Mouse (Mus musculus): ENCODE results near the gene Cd7. TPM values are rescaled to one million over a fixed set of nuclear protein-coding genes. Genes with fewer than 3 reads are reported as not detected.

Gene Cd7
- polyA plus RNA-seq, 1 experiment = 0.08 TPM

DNA sequence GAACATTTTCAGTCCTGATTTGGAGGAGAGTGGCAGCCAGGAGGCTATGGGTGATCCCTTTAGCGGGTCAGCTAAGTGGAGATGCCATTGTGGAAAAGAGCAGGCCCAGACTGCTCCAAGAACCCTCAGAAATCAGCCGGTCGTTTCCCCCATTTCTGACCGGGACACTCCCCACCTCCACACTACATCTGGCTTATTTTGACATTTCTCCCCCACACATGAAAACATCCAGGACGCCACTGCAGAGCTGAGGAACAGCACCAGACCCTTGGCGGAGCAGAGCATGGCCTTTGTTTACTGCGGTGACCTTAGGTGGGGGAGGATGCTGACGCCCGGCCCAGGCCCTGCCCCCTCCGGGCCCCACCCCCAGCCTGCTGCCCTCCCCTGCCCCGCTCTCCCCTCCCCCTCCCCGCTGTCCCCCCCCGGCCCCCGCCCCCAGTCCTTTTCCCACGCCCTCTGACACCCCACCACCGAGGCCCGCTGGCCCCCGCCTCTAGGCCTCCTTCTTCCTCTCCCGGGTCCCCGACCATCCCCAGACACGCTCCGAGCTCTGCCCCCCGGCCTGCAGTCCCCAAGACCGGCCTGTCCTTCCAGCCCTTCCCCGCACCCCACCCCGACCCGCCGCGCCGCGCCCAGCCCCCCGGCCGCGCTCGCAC, 49.0 kb downstream of the Cd7 start:
- no peak for TF ChIP-seq POLR2A (IDR thresholded peaks at IDR 0.05; ENCODE audit: borderline replicate concordance, extremely low read depth, insufficient read depth, insufficient read length, poor library complexity, severe bottlenecking)
- TF ChIP-seq CTCF (IDR thresholded peaks at IDR 0.05; ENCODE audit: borderline replicate concordance, extremely low read depth, insufficient read depth, insufficient read length) = no peak
- DNase-seq (ENCODE audit: low read depth) = peak; percentile 42

- DNase-seq (ENCODE audit: low read depth) = peak; percentile 19
Observed at GRCm38 (mm10) chr11:120989523-120989922, 49.7 kb downstream of the Cd7 start.

DNA sequence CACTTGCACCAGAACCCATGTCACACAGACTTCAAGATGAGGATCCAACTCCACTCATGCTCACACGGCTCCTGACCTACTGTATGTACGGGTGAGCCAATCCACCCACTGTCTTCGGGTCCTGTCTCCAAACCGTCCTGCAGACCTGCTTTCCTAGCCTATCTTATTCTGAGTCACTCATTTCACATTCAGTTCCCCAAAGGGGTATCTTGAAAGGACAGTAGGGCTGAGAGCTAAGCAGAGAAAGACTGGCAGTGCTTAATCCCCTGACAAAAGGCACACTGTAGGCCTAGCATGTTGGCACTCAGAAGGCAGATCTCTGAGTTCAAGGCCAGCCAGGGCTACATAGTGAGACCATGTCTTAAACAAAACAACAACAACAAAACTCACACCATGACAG, 50.8 kb downstream of the Cd7 start:
- TF ChIP-seq CTCF (IDR thresholded peaks at IDR 0.05; ENCODE audit: borderline replicate concordance, extremely low read depth, insufficient read depth, insufficient read length) = no peak
- TF ChIP-seq POLR2A (IDR thresholded peaks at IDR 0.05; ENCODE audit: borderline replicate concordance, extremely low read depth, insufficient read depth, insufficient read length, poor library complexity, severe bottlenecking) = no peak
- no peak for DNase-seq (ENCODE audit: low read depth)

More at GRCm38 (mm10) chr11:120989523-120989922, 49.7 kb downstream of the Cd7 start:
- TF ChIP-seq CTCF (IDR thresholded peaks at IDR 0.05; ENCODE audit: borderline replicate concordance, extremely low read depth, insufficient read depth, insufficient read length) (no peak), POLR2A (IDR thresholded peaks at IDR 0.05; ENCODE audit: borderline replicate concordance, extremely low read depth, insufficient read depth, insufficient read length, poor library complexity, severe bottlenecking) (no peak)

- DNase-seq (ENCODE audit: low read depth) = no peak
Observed at GRCm38 (mm10) chr11:120987608-120988007, 51.6 kb downstream of the Cd7 start.

More at GRCm38 (mm10) chr11:120987608-120988007, 51.6 kb downstream of the Cd7 start:
- TF ChIP-seq POLR2A (IDR thresholded peaks at IDR 0.05; ENCODE audit: borderline replicate concordance, extremely low read depth, insufficient read depth, insufficient read length, poor library complexity, severe bottlenecking) (no peak), CTCF (IDR thresholded peaks at IDR 0.05; ENCODE audit: borderline replicate concordance, extremely low read depth, insufficient read depth, insufficient read length) (no peak)

Other genes with a start within 250 kb of the Cd7 start
- gene Dus1l, start 243.0 kb downstream of the Cd7 start, polyA plus RNA-seq (2012; rRNA removed) = 38.9 and 43.9 TPM in 2 replicates
- gene Fasn, start 214.9 kb downstream of the Cd7 start, polyA plus RNA-seq (2012; rRNA removed) = 298 and 471 TPM in 2 replicates
- gene Ccdc57, start 106.5 kb downstream of the Cd7 start, polyA plus RNA-seq (2012; rRNA removed) = 5.6 and 7.2 TPM in 2 replicates
- 9.4 and 10.9 TPM in 2 replicates for gene Slc16a3, start 90.9 kb downstream of the Cd7 start, polyA plus RNA-seq (2012; rRNA removed)
- 187 and 202 TPM in 2 replicates for gene Csnk1d, start 48.1 kb downstream of the Cd7 start, polyA plus RNA-seq (2012; rRNA removed)
- gene Sectm1b, start 24.2 kb upstream of the Cd7 start, polyA plus RNA-seq (2012; rRNA removed) = not detected in 2 replicates
- 0.19 TPM in 1 of 2 replicates, not detected in the other for gene Sectm1a, start 41.8 kb upstream of the Cd7 start, polyA plus RNA-seq (2012; rRNA removed)
- gene Tex19.2, start 79.3 kb upstream of the Cd7 start, polyA plus RNA-seq (2012; rRNA removed) = not detected in 2 replicates
- not detected in 2 replicates for gene Tex19.1, start 106.7 kb upstream of the Cd7 start, polyA plus RNA-seq (2012; rRNA removed)
- gene Uts2r, start 120.9 kb upstream of the Cd7 start, polyA plus RNA-seq (2012; rRNA removed) = 0.26 and 0.30 TPM in 2 replicates
- gene Hexdc, start 165.0 kb upstream of the Cd7 start, polyA plus RNA-seq (2012; rRNA removed) = 70.6 and 92.9 TPM in 2 replicates
- 8.4 and 11.9 TPM in 2 replicates for gene Ogfod3, start 165.3 kb upstream of the Cd7 start, polyA plus RNA-seq (2012; rRNA removed)
- 44.1 and 56.4 TPM in 2 replicates for gene Cybc1, start 189.9 kb upstream of the Cd7 start, polyA plus RNA-seq (2012; rRNA removed)
- gene Narf, start 197.8 kb upstream of the Cd7 start, polyA plus RNA-seq (2012; rRNA removed) = 75.1 and 88.5 TPM in 2 replicates
- 67.6 and 85.4 TPM in 2 replicates for gene Foxk2, start 220.6 kb upstream of the Cd7 start, polyA plus RNA-seq (2012; rRNA removed)